In the genomic region with DNA sequence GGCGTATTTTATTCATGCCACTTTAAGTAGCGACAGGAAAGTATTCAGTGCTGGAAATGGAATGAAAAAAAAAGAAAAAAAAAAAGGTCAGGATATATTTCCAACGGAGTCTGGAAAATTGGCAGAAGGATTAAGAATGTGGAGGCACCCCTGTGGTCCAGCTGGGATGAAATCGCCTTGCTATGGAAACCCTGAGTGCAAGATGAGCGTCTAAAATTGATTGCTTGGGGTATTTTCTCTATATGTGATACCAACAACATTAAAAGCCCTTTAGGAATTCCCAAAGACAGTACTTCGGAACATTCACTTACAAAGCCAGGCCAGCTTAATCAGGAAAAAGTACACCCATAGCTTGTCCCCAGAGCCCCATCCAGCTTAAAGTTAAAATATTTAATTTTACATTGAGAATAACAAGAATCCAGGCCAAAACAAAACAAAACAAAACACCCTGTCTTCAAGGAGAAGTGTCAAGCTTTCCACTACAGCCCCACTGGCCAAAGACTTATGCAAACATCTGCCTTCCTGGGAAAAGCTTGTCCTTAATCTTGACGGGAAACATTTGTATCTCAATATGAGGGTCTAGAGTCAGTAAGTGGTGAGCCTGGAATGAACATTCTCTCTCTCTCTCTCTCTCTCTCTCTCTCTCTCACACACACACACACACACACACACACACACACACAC, we compare ENCODE assay signal across 22 mouse cellular contexts. TPM values are rescaled to one million over a fixed set of nuclear protein-coding genes. Genes with fewer than 3 reads are reported as not detected.
DNase-seq lines count a peak whose midpoint lies in the region; ATAC-seq and TF ChIP-seq lines count a peak whose summit lies in the region.
"Had no signal": no experiment of that assay in that cellular context is flagged by ENCODE, and none has a peak within 500 bp of the region (broad histone marks: within the 10 kb centered on the region; RNA-seq: fewer than 3 reads in every experiment).

No protein-coding gene starts in this region.

- no peaks in the 10 kb centered on the region for H3K36me3 ChIP-seq in kidney, embryonic 15.5 days
- no peaks in the 10 kb centered on the region for H3K36me3 ChIP-seq in lung, embryonic 14.5 days (ENCODE audit: insufficient read depth)
- H3K36me3 ChIP-seq in stomach, embryonic 14.5 days (ENCODE audit: control insufficient read depth, insufficient read depth, low read length), result no peaks in the 10 kb centered on the region
- H3K36me3 ChIP-seq: hindbrain, embryonic 12.5 days; limb, embryonic 13.5 days; midbrain, embryonic 12.5 days; neural tube, embryonic 15.5 days had no signal

- peak; percentile 91 for DNase-seq in heart, adult 11 months
- DNase-seq in heart, adult 8-10 months (ENCODE audit: low spot score), result no peak
- DNase-seq in kidney, postnatal 10 days, result no peak
- DNase-seq in lung, embryonic 14.5 days, result peak; percentile 46
- DNase-seq in lung, postnatal 25 days (ENCODE audit: low spot score), result no peak
- DNase-seq in cerebellum, adult 8-10 months, result no peak
- DNase-seq: adrenal gland, postnatal 25 days; cerebellum, adult 9-10 months; forebrain, postnatal 0 days; kidney, postnatal 14 days; layer of hippocampus, postnatal 36 days; right cerebral cortex, adult 18-20 months; right cerebral cortex, postnatal 4 days had no signal

- H3K4me1 ChIP-seq in kidney, embryonic 15.5 days, result peaks cover 11% of the 10 kb centered on the region; the same call in 1 of the 2 replicates
- H3K4me1 ChIP-seq in lung, embryonic 14.5 days (ENCODE audit: insufficient read depth), result no peaks in the 10 kb centered on the region
- peaks cover 15% of the 10 kb centered on the region; the same call in 1 of the 2 replicates for H3K4me1 ChIP-seq in stomach, embryonic 14.5 days (ENCODE audit: control insufficient read depth, insufficient read depth, low read length)

- no peaks in the 10 kb centered on the region for H3K27me3 ChIP-seq in kidney, embryonic 15.5 days
- H3K27me3 ChIP-seq in lung, embryonic 14.5 days (ENCODE audit: insufficient read depth, low read length), result no peaks in the 10 kb centered on the region
- no peaks in the 10 kb centered on the region for H3K27me3 ChIP-seq in stomach, embryonic 14.5 days (ENCODE audit: control insufficient read depth, insufficient read depth, low read length)
- H3K27me3 ChIP-seq: hindbrain, embryonic 12.5 days; limb, embryonic 13.5 days; midbrain, embryonic 12.5 days; neural tube, embryonic 15.5 days had no signal

- no peaks in the 10 kb centered on the region for H3K9me3 ChIP-seq in kidney, embryonic 15.5 days (replicated peaks)
- no peaks in the 10 kb centered on the region for H3K9me3 ChIP-seq in lung, embryonic 14.5 days (ENCODE audit: low read depth, low read length)
- no peaks in the 10 kb centered on the region for H3K9me3 ChIP-seq in stomach, embryonic 14.5 days (ENCODE audit: control insufficient read depth, low read depth, low read length)
- H3K9me3 ChIP-seq: hindbrain, embryonic 12.5 days; limb, embryonic 13.5 days; midbrain, embryonic 12.5 days; neural tube, embryonic 15.5 days had no signal

- TF ChIP-seq CTCF in lung, embryonic 14.5 days (IDR thresholded peaks at IDR 0.05; ENCODE audit: low read depth), result no peak

- H3K27ac ChIP-seq in kidney, embryonic 15.5 days, result 0 out of 2 replicates have a peak overlapping the region, but pooled peaks have one; percentile 45
- H3K27ac ChIP-seq in lung, embryonic 14.5 days (ENCODE audit: low read depth), result peak overlapping the region; percentile 28; the same call in 1 of the 2 replicates
- H3K27ac ChIP-seq in stomach, embryonic 14.5 days (ENCODE audit: low read length), result peak overlapping the region; percentile 63; the same call in 1 of the 2 replicates
- H3K27ac ChIP-seq: hindbrain, embryonic 12.5 days; limb, embryonic 13.5 days; macrophage; midbrain, embryonic 12.5 days; neural tube, embryonic 15.5 days had no signal

- no peak overlapping the region for H3K4me3 ChIP-seq in kidney, embryonic 15.5 days (replicated peaks)
- no peak overlapping the region for H3K4me3 ChIP-seq in lung, embryonic 14.5 days (ENCODE audit: low read depth, low read length)
- no peak overlapping the region for H3K4me3 ChIP-seq in stomach, embryonic 14.5 days (ENCODE audit: low read depth, low read length)
- H3K4me3 ChIP-seq: hindbrain, embryonic 12.5 days; limb, embryonic 13.5 days; midbrain, embryonic 12.5 days; neural tube, embryonic 15.5 days had no signal

- 58% methylated on average over 7 of the region's 7 CpGs for WGBS in kidney, embryonic 15.5 days
- 51% methylated on average over 7 of the region's 7 CpGs for WGBS in lung, embryonic 14.5 days
- 44% methylated on average over 7 of the region's 7 CpGs for WGBS in stomach, embryonic 14.5 days

- H3K9ac ChIP-seq in kidney, embryonic 15.5 days, result no peak overlapping the region
- no peak overlapping the region for H3K9ac ChIP-seq in lung, embryonic 14.5 days
- H3K9ac ChIP-seq in stomach, embryonic 14.5 days (replicated peaks; ENCODE audit: low read depth, low read length), result no peak overlapping the region
- H3K9ac ChIP-seq: forebrain, postnatal 0 days; hindbrain, embryonic 12.5 days; limb, embryonic 13.5 days; midbrain, embryonic 12.5 days; neural tube, embryonic 15.5 days had no signal

- ATAC-seq in kidney, embryonic 15.5 days (replicated peaks; ENCODE audit: low FRiP score), result no peak
- no peak for ATAC-seq in lung, embryonic 14.5 days (ENCODE audit: insufficient read depth)
- ATAC-seq in stomach, embryonic 14.5 days (ENCODE audit: insufficient number of reproducible peaks, insufficient read depth, low FRiP score, low read depth), result no peak; the same call in 1 of the 2 replicates
- ATAC-seq: CD4-positive, CD25-positive, alpha-beta regulatory T cell, adult 4 months; forebrain, postnatal 0 days; intestine, postnatal 0 days had no signal

- H3K4me2 ChIP-seq in kidney, embryonic 15.5 days, result no peak overlapping the region
- no peak overlapping the region for H3K4me2 ChIP-seq in lung, embryonic 14.5 days
- H3K4me2 ChIP-seq in stomach, embryonic 14.5 days (replicated peaks; ENCODE audit: low read depth, low read length), result no peak overlapping the region
- H3K4me2 ChIP-seq: hindbrain, embryonic 12.5 days; limb, embryonic 13.5 days; midbrain, embryonic 12.5 days; neural tube, embryonic 15.5 days had no signal

RNA-seq across cellular contexts. Expression of a gene that starts 41.3 kb away (rescaled TPM):
- total RNA-seq in heart, adult 8-10 months (2022), result 1 to 10 TPM; 3.6 to 5.0 (median 4.3) TPM
- 1.9 and 2.4 TPM in 2 replicates for polyA plus RNA-seq in kidney, embryonic 15.5 days (2015; fragmentation: Nextera tagmentation; extraction: Ambion mirVana)
- 2.9 and 3.0 TPM in 2 replicates for polyA plus RNA-seq in lung, embryonic 14.5 days (2014; fragmentation: Nextera tagmentation; extraction: Ambion mirVana)
- 19.1 and 20.5 TPM in 2 replicates for polyA plus RNA-seq in stomach, embryonic 14.5 days (2014; fragmentation: Nextera tagmentation; extraction: Ambion mirVana)

Comparison
In these comparisons a context has a peak if more than half of its experiments do, and no peak if none do; other contexts are left out.
1. DNase-seq: peak in heart, adult 11 months (single experiment) and lung, embryonic 14.5 days (single experiment); none in heart, adult 8-10 months (single experiment), kidney, postnatal 10 days (single experiment), lung, postnatal 25 days (single experiment) and cerebellum, adult 8-10 months (single experiment).
2. Peak in every context shown above with its lines, with median percentiles within 50 percentile points of each other: H3K27ac ChIP-seq.